Mouse (Mus musculus) liver, postnatal 0 days (tissue): Measurements from ENCODE around the gene Dnaaf3.

Experiments used
- CTCF ChIP-seq: sonication (generic); IDR thresholded peaks from 2 replicates; pipeline ENCODE4 v1.5.1; 2016; ENCODE audit warnings: antibody characterized with exemption, low read depth
- EP300 ChIP-seq: IDR thresholded peaks from 2 replicates; pipeline ENCODE4 v1.6.1; 2016; ENCODE audit warnings: antibody characterized with exemption, low read depth, mild to moderate bottlenecking

- no peak for TF ChIP-seq EP300
- no peak for TF ChIP-seq CTCF
These were observed 4.9 kb upstream of the Dnaaf3 start for GRCm38 (mm10) chr7:4537181-4537580.
